Mouse (Mus musculus): Measurements from ENCODE around the gene Sh3gl1. TPM values are rescaled to one million over a fixed set of nuclear protein-coding genes. Genes with fewer than 3 reads are reported as not detected.

Gene Sh3gl1
- polyA plus RNA-seq, 1 experiment from 2014 or later = 127 TPM

GRCm38 (mm10) chr17:55976255-55976862 lies 60.1 kb downstream of the Sh3gl1 start:
- Histone ChIP-seq H3K4me2 (replicated peaks; ENCODE audit: low read depth, low read length) (no peak overlapping the region), H3K36me3 (ENCODE audit: control insufficient read depth, insufficient read depth, low read length) (no peaks in the 10 kb centered on the region), H3K9me3 (ENCODE audit: control insufficient read depth, low read depth, low read length) (no peaks in the 10 kb centered on the region), H3K9ac (replicated peaks; ENCODE audit: low read depth, low read length) (no peak overlapping the region), H3K27me3 (ENCODE audit: control insufficient read depth, insufficient read depth, low read length) (no peaks in the 10 kb centered on the region), H3K4me3 (ENCODE audit: low read depth, low read length) (no peak overlapping the region), H3K4me1 (ENCODE audit: control insufficient read depth, insufficient read depth, low read length) (no peaks in the 10 kb centered on the region), H3K27ac (ENCODE audit: low read length) (no peak overlapping the region)
- ATAC-seq (ENCODE audit: insufficient number of reproducible peaks, insufficient read depth, low FRiP score, low read depth) = peak; percentile 74; the same call in 1 of the 2 replicates
- WGBS = 12% methylated on average over 13 of the region's 13 CpGs

DNA sequence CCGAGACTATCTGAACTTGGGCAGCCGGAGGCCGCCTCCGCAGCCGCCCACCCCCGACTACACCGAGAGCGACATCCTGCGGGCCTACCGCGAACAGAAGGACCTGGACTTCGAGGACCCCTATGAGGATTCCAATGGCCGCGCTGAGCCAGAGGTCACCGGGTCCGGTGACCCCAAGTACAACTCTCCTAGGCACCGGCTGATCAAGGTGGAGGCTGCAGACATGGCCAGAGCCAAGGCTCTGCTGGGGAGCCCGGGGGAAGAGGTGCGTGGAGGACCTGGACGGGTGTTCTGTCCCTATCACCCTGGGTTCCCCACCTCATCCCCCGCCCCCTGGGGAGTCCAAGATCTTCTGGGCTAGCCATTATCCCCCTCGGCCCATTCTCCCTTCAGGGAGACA lies 65.0 kb downstream of the Sh3gl1 start:
- Histone ChIP-seq H3K36me3 (ENCODE audit: control insufficient read depth, insufficient read depth, low read length) (peaks cover 10% of the 10 kb centered on the region), H3K9ac (replicated peaks; ENCODE audit: low read depth, low read length) (no peak overlapping the region), H3K9me3 (ENCODE audit: control insufficient read depth, low read depth, low read length) (no peaks in the 10 kb centered on the region), H3K4me1 (ENCODE audit: control insufficient read depth, insufficient read depth, low read length) (no peaks in the 10 kb centered on the region), H3K27me3 (ENCODE audit: control insufficient read depth, insufficient read depth, low read length) (0 out of 2 replicates have a peak, but pooled peaks cover 3% of the 10 kb centered on the region), H3K27ac (ENCODE audit: low read length) (no peak overlapping the region), H3K4me3 (ENCODE audit: low read depth, low read length) (no peak overlapping the region), H3K4me2 (replicated peaks; ENCODE audit: low read depth, low read length) (peak overlapping the region; percentile 95)
- WGBS = 38% methylated on average over 22 of the region's 22 CpGs
- no peak for ATAC-seq (ENCODE audit: insufficient number of reproducible peaks, insufficient read depth, low FRiP score, low read depth)

- Histone ChIP-seq H3K9me3 (ENCODE audit: control insufficient read depth, low read depth, low read length) (no peaks in the 10 kb centered on the region), H3K27me3 (ENCODE audit: control insufficient read depth, insufficient read depth, low read length) (0 out of 2 replicates have a peak, but pooled peaks cover 3% of the 10 kb centered on the region), H3K4me3 (ENCODE audit: low read depth, low read length) (peak within 1 kb of the TSS; percentile 50), H3K27ac (ENCODE audit: low read length) (no peak within 1 kb of the TSS), H3K4me2 (replicated peaks; ENCODE audit: low read depth, low read length) (peak within 1 kb of the TSS; percentile 95), H3K4me1 (ENCODE audit: control insufficient read depth, insufficient read depth, low read length) (no peaks in the 10 kb centered on the region), H3K9ac (replicated peaks; ENCODE audit: low read depth, low read length) (peak within 1 kb of the TSS; percentile 39; the same call in 1 of the 2 replicates), H3K36me3 (ENCODE audit: control insufficient read depth, insufficient read depth, low read length) (peaks cover 15% of the 10 kb centered on the region)
- 9% methylated on average over 54 of the region's 55 CpGs for WGBS
- peak; percentile 39; the same call in 1 of the 2 replicates for ATAC-seq (ENCODE audit: insufficient number of reproducible peaks, insufficient read depth, low FRiP score, low read depth)
Observed at GRCm38 (mm10) chr17:55969966-55970891, 66.2 kb downstream of the Sh3gl1 start, which contains the start of gene Shd. Gene Shd, plus strand, starts transcription at chr17:55970467.

GRCm38 (mm10) chr17:55969560-55969959 lies 66.9 kb downstream of the Sh3gl1 start:
- no peak overlapping the region for H3K4me3 ChIP-seq (ENCODE audit: low read depth, low read length)
- no peaks in the 10 kb centered on the region for H3K9me3 ChIP-seq (ENCODE audit: control insufficient read depth, low read depth, low read length)
- H3K36me3 ChIP-seq (ENCODE audit: control insufficient read depth, insufficient read depth, low read length) = peaks cover 18% of the 10 kb centered on the region
- 56% methylated on average over 14 of the region's 14 CpGs for WGBS
- no peak overlapping the region for H3K9ac ChIP-seq (replicated peaks; ENCODE audit: low read depth, low read length)
- H3K4me2 ChIP-seq (replicated peaks; ENCODE audit: low read depth, low read length) = 0 out of 2 replicates have a peak overlapping the region, but pooled peaks have one; percentile 95
- ATAC-seq (ENCODE audit: insufficient number of reproducible peaks, insufficient read depth, low FRiP score, low read depth) = no peak
- 0 out of 2 replicates have a peak, but pooled peaks cover 3% of the 10 kb centered on the region for H3K27me3 ChIP-seq (ENCODE audit: control insufficient read depth, insufficient read depth, low read length)
- no peak overlapping the region for H3K27ac ChIP-seq (ENCODE audit: low read length)
- no peaks in the 10 kb centered on the region for H3K4me1 ChIP-seq (ENCODE audit: control insufficient read depth, insufficient read depth, low read length)

DNA sequence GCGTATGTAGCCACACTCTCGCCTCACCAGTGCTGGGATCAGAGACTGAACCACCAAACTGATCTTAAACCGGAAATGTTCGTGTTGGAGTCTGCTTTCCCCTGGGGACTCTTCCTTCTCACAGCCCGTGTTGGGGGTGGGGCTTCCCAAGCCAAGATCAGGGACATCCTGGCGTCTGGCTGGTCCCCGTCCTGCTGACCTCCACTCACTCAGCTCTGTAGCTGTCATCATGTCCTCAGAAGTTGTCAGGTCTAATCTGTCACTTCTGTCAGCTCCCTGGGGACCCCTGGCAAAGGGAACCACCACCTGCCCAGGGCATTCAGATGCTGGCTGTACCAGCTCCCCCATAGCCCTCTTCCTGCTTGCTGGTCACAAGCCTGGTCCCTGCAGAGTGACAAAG lies 68.2 kb downstream of the Sh3gl1 start:
- Histone ChIP-seq H3K27ac (ENCODE audit: low read length) (no peak overlapping the region), H3K36me3 (ENCODE audit: control insufficient read depth, insufficient read depth, low read length) (peaks cover 18% of the 10 kb centered on the region), H3K9me3 (ENCODE audit: control insufficient read depth, low read depth, low read length) (no peaks in the 10 kb centered on the region), H3K4me2 (replicated peaks; ENCODE audit: low read depth, low read length) (no peak overlapping the region), H3K9ac (replicated peaks; ENCODE audit: low read depth, low read length) (no peak overlapping the region), H3K27me3 (ENCODE audit: control insufficient read depth, insufficient read depth, low read length) (0 out of 2 replicates have a peak, but pooled peaks cover 3% of the 10 kb centered on the region), H3K4me1 (ENCODE audit: control insufficient read depth, insufficient read depth, low read length) (no peaks in the 10 kb centered on the region), H3K4me3 (ENCODE audit: low read depth, low read length) (no peak overlapping the region)
- 64% methylated on average over 7 of the region's 7 CpGs for WGBS
- no peak for ATAC-seq (ENCODE audit: insufficient number of reproducible peaks, insufficient read depth, low FRiP score, low read depth)

GRCm38 (mm10) chr17:55967186-55967585 lies 69.2 kb downstream of the Sh3gl1 start:
- Histone ChIP-seq H3K9me3 (ENCODE audit: control insufficient read depth, low read depth, low read length) (no peaks in the 10 kb centered on the region), H3K4me2 (replicated peaks; ENCODE audit: low read depth, low read length) (no peak overlapping the region), H3K27me3 (ENCODE audit: control insufficient read depth, insufficient read depth, low read length) (0 out of 2 replicates have a peak, but pooled peaks cover 3% of the 10 kb centered on the region), H3K9ac (replicated peaks; ENCODE audit: low read depth, low read length) (no peak overlapping the region), H3K27ac (ENCODE audit: low read length) (no peak overlapping the region), H3K4me3 (ENCODE audit: low read depth, low read length) (no peak overlapping the region), H3K4me1 (ENCODE audit: control insufficient read depth, insufficient read depth, low read length) (no peaks in the 10 kb centered on the region), H3K36me3 (ENCODE audit: control insufficient read depth, insufficient read depth, low read length) (peaks cover 18% of the 10 kb centered on the region)
- ATAC-seq (ENCODE audit: insufficient number of reproducible peaks, insufficient read depth, low FRiP score, low read depth) = no peak
- 93% methylated on average over 4 of the region's 4 CpGs for WGBS

Other genes starting within 250 kb of the Sh3gl1 start
- 12.3 and 12.5 TPM in 2 replicates for gene Zfp119a, start 157.7 kb downstream of the Sh3gl1 start, polyA plus RNA-seq (2014; fragmentation: Nextera tagmentation; extraction: Ambion mirVana)
- 15.3 and 17.2 TPM in 2 replicates for gene Zfp959, start 144.5 kb downstream of the Sh3gl1 start, polyA plus RNA-seq (2014; fragmentation: Nextera tagmentation; extraction: Ambion mirVana)
- gene Zfp119b, start 87.1 kb downstream of the Sh3gl1 start, polyA plus RNA-seq (2014; fragmentation: Nextera tagmentation; extraction: Ambion mirVana) = 4.6 and 7.7 TPM in 2 replicates
- gene Ebi3, start 84.0 kb downstream of the Sh3gl1 start, polyA plus RNA-seq (2014; fragmentation: Nextera tagmentation; extraction: Ambion mirVana) = 2.7 and 3.1 TPM in 2 replicates
- gene Yju2, start 77.5 kb downstream of the Sh3gl1 start, polyA plus RNA-seq (2014; fragmentation: Nextera tagmentation; extraction: Ambion mirVana) = 20.8 and 21.8 TPM in 2 replicates
- gene Shd, start 66.2 kb downstream of the Sh3gl1 start, polyA plus RNA-seq (2014; fragmentation: Nextera tagmentation; extraction: Ambion mirVana) = 12.1 and 16.6 TPM in 2 replicates
- 13.7 and 17.6 TPM in 2 replicates for gene Fsd1, start 50.1 kb downstream of the Sh3gl1 start, polyA plus RNA-seq (2014; fragmentation: Nextera tagmentation; extraction: Ambion mirVana)
- 19.7 and 23.8 TPM in 2 replicates for gene Stap2, start 31.1 kb downstream of the Sh3gl1 start, polyA plus RNA-seq (2014; fragmentation: Nextera tagmentation; extraction: Ambion mirVana)
- 97.9 and 102 TPM in 2 replicates for gene Mpnd, start 30.9 kb downstream of the Sh3gl1 start, polyA plus RNA-seq (2014; fragmentation: Nextera tagmentation; extraction: Ambion mirVana)
- 19.2 and 19.6 TPM in 2 replicates for gene Chaf1a, start 3.8 kb upstream of the Sh3gl1 start, polyA plus RNA-seq (2014; fragmentation: Nextera tagmentation; extraction: Ambion mirVana)
- gene Ubxn6, start 38.4 kb upstream of the Sh3gl1 start, polyA plus RNA-seq (2014; fragmentation: Nextera tagmentation; extraction: Ambion mirVana) = 41.5 and 41.9 TPM in 2 replicates
- 94.8 and 96.5 TPM in 2 replicates for gene Hdgfl2, start 43.0 kb upstream of the Sh3gl1 start, polyA plus RNA-seq (2014; fragmentation: Nextera tagmentation; extraction: Ambion mirVana)
- 0.15 and 0.27 TPM in 2 replicates for gene Plin4, start 73.2 kb upstream of the Sh3gl1 start, polyA plus RNA-seq (2014; fragmentation: Nextera tagmentation; extraction: Ambion mirVana)
- 0.53 and 0.64 TPM in 2 replicates for gene Plin5, start 81.0 kb upstream of the Sh3gl1 start, polyA plus RNA-seq (2014; fragmentation: Nextera tagmentation; extraction: Ambion mirVana)
- gene Lrg1, start 85.4 kb upstream of the Sh3gl1 start, polyA plus RNA-seq (2014; fragmentation: Nextera tagmentation; extraction: Ambion mirVana) = 0.18 TPM in 1 of 2 replicates, not detected in the other
- gene Sema6b, start 103.7 kb upstream of the Sh3gl1 start, polyA plus RNA-seq (2014; fragmentation: Nextera tagmentation; extraction: Ambion mirVana) = 1.1 and 1.3 TPM in 2 replicates
- 13.3 and 13.7 TPM in 2 replicates for gene Tnfaip8l1, start 125.8 kb upstream of the Sh3gl1 start, polyA plus RNA-seq (2014; fragmentation: Nextera tagmentation; extraction: Ambion mirVana)
- 94.7 and 96.3 TPM in 2 replicates for gene Mydgf, start 147.3 kb upstream of the Sh3gl1 start, polyA plus RNA-seq (2014; fragmentation: Nextera tagmentation; extraction: Ambion mirVana)
- gene Dpp9, start 182.3 kb upstream of the Sh3gl1 start, polyA plus RNA-seq (2014; fragmentation: Nextera tagmentation; extraction: Ambion mirVana) = 30.2 and 30.5 TPM in 2 replicates
- 13.4 and 13.5 TPM in 2 replicates for gene Fem1a, start 220.2 kb upstream of the Sh3gl1 start, polyA plus RNA-seq (2014; fragmentation: Nextera tagmentation; extraction: Ambion mirVana)
- gene Ticam1, start 240.2 kb upstream of the Sh3gl1 start, polyA plus RNA-seq (2014; fragmentation: Nextera tagmentation; extraction: Ambion mirVana) = 7.0 and 8.1 TPM in 2 replicates